Mouse (Mus musculus) small intestine, adult 2 months (tissue): ENCODE data around the gene Bcr.

Experiments
- CTCF ChIP-seq: fragments of 200-500 bp; IDR thresholded peaks from 2 replicates; pipeline ENCODE4 v1.5.1; 2012; ENCODE audit warnings: low read depth, mild to moderate bottlenecking, control low read depth, inconsistent platforms, low read length, moderate library complexity, mixed read lengths; ENCODE audit not compliant: insufficient replicate concordance, insufficient read length; ENCODE audit errors: extremely low read depth
- POLR2A ChIP-seq: fragments of 200-500 bp; IDR thresholded peaks from 2 replicates; pipeline ENCODE4 v1.6.1; 2012; ENCODE audit warnings: low read depth, mild to moderate bottlenecking, control low read depth, inconsistent platforms, low read length, moderate library complexity

- no peak for TF ChIP-seq CTCF
- TF ChIP-seq POLR2A: no peak
Measured at GRCm38 (mm10) chr10:75093252-75093987, 33.0 kb downstream of the Bcr start.
